Mouse (Mus musculus) urinary bladder, postnatal 10 days (tissue): Measurements from ENCODE around the gene Exoc1.

Experiments used
- DNase-seq: peaks from one replicate; pipeline ENCODE4 v3.0.0; 2022; ENCODE audit warnings: low spot score

The Exoc1 gene

GRCm38 (mm10) chr5:76529040-76529703 is at the start of gene Exoc1:
Gene Exoc1 (plus strand): TSS chr5:76529311.
- DNase-seq, result peak; percentile 73

GRCm38 (mm10) chr5:76483811-76484210 is 45.3 kb upstream of the Exoc1 start, which contains the start of gene Gm7271:
Gene Gm7271 (plus strand): TSS chr5:76484040.
- DNase-seq, result no peak

- no peak for DNase-seq
Observed at GRCm38 (mm10) chr5:76495126-76495525, 34.0 kb upstream of the Exoc1 start.

GRCm38 (mm10) chr5:76522446-76522845 is 6.7 kb upstream of the Exoc1 start:
- no peak for DNase-seq

- no peak for DNase-seq
Observed at GRCm38 (mm10) chr5:76524623-76525022, 4.5 kb upstream of the Exoc1 start.

- no peak for DNase-seq
Observed at GRCm38 (mm10) chr5:76525066-76525465, 4.0 kb upstream of the Exoc1 start.

- no peak for DNase-seq
Observed at GRCm38 (mm10) chr5:76525829-76526228, 3.3 kb upstream of the Exoc1 start.

- no peak for DNase-seq
Observed at GRCm38 (mm10) chr5:76529704-76530066, 574 bp downstream of the Exoc1 start.

GRCm38 (mm10) chr5:76533186-76533585 is 4.1 kb downstream of the Exoc1 start:
- DNase-seq, result no peak

GRCm38 (mm10) chr5:76536231-76536630 is 7.1 kb downstream of the Exoc1 start:
- DNase-seq, result no peak

GRCm38 (mm10) chr5:76537578-76537977 is 8.5 kb downstream of the Exoc1 start:
- DNase-seq, result no peak

GRCm38 (mm10) chr5:76540181-76540580 is 11.1 kb downstream of the Exoc1 start:
- DNase-seq, result no peak

GRCm38 (mm10) chr5:76540842-76541241 is 11.7 kb downstream of the Exoc1 start:
- DNase-seq, result no peak

GRCm38 (mm10) chr5:76543200-76543599 is 14.1 kb downstream of the Exoc1 start:
- no peak for DNase-seq

- no peak for DNase-seq
Observed at GRCm38 (mm10) chr5:76550426-76550825, 21.3 kb downstream of the Exoc1 start.

GRCm38 (mm10) chr5:76565321-76565720 is 36.2 kb downstream of the Exoc1 start:
- DNase-seq, result no peak

- no peak for DNase-seq
Observed at GRCm38 (mm10) chr5:76574251-76574650, 45.1 kb downstream of the Exoc1 start.

GRCm38 (mm10) chr5:76577026-76577425 is 47.9 kb downstream of the Exoc1 start:
- no peak for DNase-seq

- DNase-seq, result no peak
Observed at GRCm38 (mm10) chr5:76585378-76585777, 56.3 kb downstream of the Exoc1 start.

GRCm38 (mm10) chr5:76588551-76589283 is 59.6 kb downstream of the Exoc1 start, which contains the start of gene Cep135:
Gene Cep135 (plus strand): TSS chr5:76588698.
- peak; percentile 74 for DNase-seq

- DNase-seq, result no peak
Observed at GRCm38 (mm10) chr5:76589311-76589710, 60.2 kb downstream of the Exoc1 start.

GRCm38 (mm10) chr5:76590009-76590408 is 60.9 kb downstream of the Exoc1 start:
- no peak for DNase-seq

- DNase-seq, result no peak
Observed at GRCm38 (mm10) chr5:76591885-76592284, 62.8 kb downstream of the Exoc1 start.
